Mouse (Mus musculus) monocyte, adult 5-6 weeks (primary cell): ENCODE data around the gene Racgap1. TPM values are rescaled to one million over a fixed set of nuclear protein-coding genes. Genes with fewer than 3 reads are reported as not detected.

Experiments
- ATAC-seq: fragments of 153-309, 156-312 bp; replicated peaks from 2 replicates; pipeline ENCODE4 v1.8.0; 2017; ENCODE audit warnings: mild to moderate bottlenecking; ENCODE audit not compliant: low TSS enrichment, insufficient number of reproducible peaks, severe bottlenecking, poor library complexity, low FRiP score
- total RNA-seq: library from RNA; stranded (forward); fragments of 200-1000, 200-491, 200-594 nt; gene quantifications from 3 replicates; pipeline ENCODE4 v1.2.3, GENCODE M21; 2017

Racgap1 gene
- total RNA-seq, 1 experiment from 2014 or later: 17.8 TPM

GRCm38 (mm10) chr15:99599245-99600070 lies 52.0 kb downstream of the Racgap1 start:
- ATAC-seq: no peak

DNA sequence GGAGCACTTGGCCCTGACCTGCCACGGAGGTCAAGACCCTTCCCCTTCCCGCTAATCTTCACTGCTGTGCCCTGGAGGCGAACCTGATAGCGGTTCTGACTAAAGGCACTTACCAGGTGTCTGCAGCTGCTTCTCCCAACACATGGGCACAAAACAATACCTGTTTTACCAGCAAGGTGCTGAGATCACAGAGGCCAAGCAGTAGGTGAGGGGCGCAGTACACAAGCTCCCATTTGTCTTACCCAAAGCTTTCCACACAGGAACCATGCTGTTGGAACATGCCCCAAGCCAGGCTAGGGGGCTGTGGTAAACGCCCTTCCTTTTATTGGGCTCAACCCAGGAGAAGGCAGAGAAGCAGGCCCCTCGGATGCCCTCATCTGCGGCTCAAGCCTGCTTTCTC lies 53.9 kb downstream of the Racgap1 start:
- no peak for ATAC-seq

DNA sequence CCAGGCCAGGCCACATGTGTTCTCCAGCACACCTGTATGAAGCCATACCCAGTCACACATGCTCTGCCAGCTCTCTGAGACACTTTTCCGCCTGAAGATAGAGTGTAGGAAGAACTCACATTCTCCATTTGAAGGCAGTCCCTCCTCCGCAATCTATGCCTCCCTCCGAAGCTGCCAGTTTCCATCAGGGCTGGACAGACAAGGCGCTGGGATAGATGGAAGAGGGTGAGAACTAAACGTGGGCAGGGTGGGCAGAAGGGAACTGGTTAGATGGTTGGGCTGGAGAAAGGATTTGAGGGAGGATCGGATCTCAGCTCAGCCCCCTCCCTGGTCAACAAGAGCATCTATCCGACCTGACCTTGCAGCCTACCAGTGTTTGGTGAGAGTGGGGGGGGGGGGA lies 54.6 kb downstream of the Racgap1 start:
- ATAC-seq: no peak

DNA sequence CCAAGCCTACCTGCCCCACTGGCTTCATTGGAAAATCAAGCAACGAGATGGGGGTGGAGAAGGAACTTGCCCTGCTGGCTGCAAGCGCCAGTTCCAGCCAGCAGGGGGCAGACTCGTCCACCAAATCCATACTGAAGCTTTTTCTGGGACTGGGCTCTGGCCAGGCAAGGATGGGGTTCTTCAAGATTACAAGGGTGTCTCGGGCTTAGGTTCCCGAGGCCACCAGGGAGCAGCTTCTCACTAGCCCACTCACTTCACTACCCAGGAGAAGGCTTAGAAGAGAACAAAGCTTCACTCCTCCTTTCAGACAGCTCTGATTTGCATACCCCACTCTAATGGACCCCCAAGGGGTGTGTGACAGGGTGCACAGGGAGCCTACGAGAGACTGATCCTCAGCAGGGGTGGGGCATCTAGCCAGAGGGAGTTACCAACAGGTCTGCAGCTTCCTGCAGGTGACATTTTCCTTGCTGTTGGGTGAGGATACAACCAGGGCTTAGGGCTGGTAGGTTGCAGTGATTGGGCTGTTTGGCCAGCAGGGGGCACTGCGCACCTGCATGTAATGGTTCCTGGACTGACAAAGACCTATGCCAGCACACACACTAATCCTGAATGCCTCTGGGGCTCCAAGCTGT lies 55.3 kb downstream of the Racgap1 start:
- peak; percentile 57 for ATAC-seq

DNA sequence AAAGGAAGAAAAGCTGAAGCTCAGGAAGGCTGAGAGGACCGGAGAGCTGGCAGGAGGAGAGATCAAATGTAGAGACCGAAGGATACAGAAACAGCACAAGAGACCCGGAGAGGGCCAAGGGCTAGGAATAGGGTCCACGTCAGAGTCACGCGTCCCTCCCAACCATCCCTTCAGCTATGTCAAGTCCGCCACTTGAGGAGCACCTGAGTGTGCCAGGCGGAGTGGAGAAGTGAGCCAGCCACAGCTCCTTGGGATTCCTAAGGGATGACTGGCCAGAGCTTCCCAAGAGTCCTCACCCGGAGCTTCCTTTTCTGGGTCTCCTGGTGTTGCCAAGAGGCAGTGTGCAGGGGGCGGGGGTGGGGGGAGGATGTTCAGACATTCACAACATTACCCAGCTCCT lies 56.5 kb downstream of the Racgap1 start:
- no peak for ATAC-seq

- ATAC-seq: no peak
Measured at GRCm38 (mm10) chr15:99592877-99593276, 58.6 kb downstream of the Racgap1 start.

DNA sequence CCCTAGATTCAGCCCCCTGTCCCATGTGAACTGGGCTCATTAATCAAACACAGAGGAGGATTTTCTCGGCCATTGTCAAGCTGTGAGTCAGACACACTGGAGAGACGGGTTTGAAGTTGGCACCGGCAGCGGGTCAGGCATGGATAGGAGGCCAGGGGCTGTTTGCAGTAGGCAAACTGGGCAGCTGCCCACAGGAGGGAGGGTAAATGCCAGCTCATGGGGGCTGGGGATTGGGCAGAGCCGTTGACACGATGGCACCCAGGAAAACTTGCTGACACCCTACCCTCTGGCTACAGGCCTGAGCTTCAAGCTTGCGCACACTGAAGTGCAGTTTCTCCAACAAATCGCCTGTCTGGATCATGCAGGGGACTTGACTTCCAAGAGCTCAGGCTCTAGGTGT lies 59.3 kb downstream of the Racgap1 start:
- ATAC-seq: no peak

DNA sequence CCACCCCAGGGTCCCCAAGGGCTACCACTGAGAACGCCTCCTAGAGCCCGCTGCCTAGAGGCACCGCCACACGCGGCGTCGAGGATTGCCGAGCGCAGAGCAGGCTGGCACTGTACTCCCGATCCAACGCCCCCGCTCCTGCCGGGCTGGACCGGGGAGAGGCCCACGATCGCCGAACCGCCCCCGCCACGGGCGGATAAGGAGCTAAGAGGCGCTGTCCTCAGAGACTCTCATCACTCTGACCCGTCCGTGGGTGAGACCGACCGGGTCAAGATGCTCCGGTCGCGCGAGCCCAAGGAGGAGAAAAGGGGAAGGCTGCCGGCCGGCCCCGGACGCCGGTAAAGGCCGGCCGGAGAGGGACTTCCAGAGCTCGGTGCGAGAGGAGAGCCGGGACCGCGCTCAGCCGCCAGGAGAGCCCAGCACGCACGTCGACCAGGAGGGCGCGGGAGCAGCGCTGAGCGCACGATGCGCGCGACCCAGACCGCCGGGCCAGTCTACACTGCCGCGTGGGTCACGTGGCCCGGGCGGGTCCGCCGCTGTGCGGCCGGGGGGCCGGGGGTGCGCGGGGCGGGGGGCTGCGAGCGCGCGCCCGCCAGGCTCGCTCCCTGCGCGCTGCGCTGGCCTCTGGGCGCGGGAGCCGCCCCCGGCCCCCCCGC lies 60.9 kb downstream of the Racgap1 start, which contains the start of gene Aqp5:
Gene Aqp5, plus strand, starts transcription at position 354 of the 656 bp plus-strand sequence.
- no peak for ATAC-seq

- no peak for ATAC-seq
Measured at GRCm38 (mm10) chr15:99589704-99590103, 61.8 kb downstream of the Racgap1 start.

- ATAC-seq: no peak
Measured at GRCm38 (mm10) chr15:99589237-99589636, 62.2 kb downstream of the Racgap1 start.

- ATAC-seq: no peak
Measured at GRCm38 (mm10) chr15:99586525-99586924, 64.9 kb downstream of the Racgap1 start.

DNA sequence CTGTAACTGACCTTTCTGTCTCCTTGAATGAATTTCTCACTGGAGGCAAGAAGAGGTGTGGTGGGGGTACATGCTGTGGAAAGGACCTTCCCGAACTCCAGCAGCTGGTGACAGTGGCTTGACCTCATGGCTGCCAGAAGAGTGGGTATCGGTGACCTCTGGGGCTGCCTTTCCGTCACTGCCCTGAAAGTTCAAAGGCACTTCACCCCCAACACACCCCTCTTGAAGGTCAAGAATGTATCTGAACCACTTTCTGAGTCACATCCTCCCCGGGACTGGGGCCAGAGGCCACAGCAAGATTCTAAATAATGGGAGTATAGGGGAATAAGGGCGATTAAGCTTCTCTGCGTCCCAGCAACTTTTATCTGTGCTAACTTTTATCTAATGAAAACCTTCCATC lies 65.7 kb downstream of the Racgap1 start:
- no peak for ATAC-seq

DNA sequence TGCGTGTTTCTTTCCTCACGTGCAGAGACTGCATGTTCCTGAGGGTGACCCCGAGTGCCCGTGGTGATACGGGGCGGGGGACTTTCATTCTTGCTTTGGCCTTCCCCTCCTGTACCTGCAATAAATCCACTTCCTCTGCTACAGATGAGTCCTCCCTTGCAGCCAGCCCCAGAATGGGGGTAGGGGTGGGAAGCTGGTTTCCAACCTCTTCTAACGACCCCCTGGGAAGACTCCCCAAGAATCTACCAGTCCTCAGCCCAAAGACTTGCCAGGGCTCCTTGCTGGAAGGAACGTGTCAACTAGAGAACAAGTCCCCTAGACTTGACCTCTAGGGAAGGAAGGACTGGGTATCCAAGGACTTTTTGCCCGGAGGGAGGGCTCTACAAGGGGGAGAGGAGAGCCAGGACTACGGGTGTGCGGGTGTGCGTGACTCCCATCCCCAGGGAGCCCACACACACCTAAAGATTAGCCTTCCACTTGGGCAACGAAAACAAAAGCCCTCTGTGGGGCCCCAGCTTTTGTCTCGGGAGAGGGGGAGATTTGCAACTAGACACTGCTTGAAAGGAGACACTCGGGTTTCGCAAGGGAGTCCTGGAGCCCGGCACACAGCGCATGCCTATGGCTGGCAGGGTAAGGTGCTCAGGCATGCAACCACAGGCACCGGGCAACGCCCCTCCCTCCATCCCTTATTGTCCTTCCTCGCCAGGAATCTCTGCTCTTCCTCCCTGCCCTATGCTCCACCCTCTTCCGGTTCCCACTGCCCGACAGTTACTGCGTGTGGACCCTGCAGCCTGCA lies 66.9 kb downstream of the Racgap1 start:
- ATAC-seq: no peak

DNA sequence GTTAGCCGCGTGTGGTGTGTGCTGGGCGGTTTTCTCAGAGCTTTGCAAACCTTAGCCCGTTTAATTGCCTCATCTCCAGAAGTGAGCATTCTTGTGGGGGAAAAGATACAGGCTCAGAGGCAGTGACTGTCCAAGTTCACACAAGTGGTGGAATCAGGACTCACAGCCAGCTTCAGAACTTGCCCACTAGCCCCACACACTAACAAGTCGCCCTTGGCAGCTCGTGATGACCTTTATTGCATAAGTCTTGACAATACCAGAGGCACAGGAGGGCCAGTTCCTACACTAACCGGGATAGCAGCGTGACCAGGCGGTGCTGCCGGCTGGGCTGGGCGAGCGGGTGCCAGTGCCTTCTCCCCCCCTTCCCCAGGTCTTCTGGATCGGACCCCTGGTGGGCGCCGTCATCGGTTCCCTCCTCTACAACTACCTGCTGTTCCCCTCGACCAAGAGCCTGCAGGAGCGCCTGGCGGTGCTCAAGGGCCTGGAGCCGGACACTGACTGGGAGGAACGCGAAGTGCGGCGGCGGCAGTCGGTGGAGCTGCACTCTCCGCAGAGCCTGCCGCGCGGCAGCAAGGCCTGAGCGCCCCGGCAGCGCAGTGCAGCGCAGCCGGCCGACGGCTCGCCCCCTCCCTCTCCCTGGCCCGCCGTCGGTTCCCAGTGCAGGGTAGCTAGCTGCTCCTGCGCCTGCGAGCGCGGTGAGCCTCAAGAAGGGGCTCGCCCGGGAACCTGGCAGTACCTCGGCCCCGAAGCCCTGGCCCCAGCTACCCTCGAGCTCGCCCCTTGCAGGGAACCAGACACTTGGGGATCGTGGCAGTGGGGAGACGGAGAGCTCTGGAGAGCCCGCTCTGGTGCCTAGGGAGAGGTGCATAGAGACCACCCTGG lies 67.8 kb downstream of the Racgap1 start:
- no peak for ATAC-seq

DNA sequence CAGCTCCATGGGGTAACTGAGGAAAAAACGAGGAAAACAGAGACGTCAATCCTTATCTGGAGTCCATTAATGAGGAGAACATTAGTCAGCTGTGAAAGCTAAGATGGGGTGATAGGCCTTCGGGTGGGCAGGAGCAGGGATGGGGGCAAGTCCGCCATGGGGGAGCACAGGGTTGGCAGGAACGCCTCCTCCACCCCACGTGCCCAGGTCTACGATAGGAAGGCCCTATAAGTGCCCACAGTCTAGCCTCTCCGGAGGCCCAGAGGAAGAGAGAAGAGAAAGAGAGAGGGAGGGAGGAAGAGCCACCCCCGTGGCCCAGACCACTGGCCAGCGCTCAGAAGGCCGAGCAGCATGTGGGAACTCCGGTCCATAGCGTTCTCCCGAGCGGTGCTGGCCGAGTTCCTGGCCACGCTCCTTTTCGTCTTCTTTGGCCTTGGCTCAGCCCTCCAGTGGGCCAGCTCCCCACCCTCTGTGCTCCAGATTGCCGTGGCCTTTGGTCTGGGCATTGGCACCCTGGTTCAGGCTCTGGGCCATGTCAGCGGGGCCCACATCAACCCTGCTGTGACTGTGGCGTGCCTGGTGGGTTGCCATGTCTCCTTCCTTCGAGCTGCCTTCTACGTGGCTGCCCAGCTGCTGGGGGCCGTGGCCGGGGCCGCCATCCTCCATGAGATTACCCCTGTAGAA lies 72.5 kb downstream of the Racgap1 start, which contains the start of gene Aqp2:
Gene Aqp2, plus strand, starts transcription at position 254 of the 684 bp plus-strand sequence.
- no peak for ATAC-seq
